Mouse (Mus musculus) megakaryocyte, embryonic 14.5 days (primary cell): Measurements from ENCODE around the gene Meox1. TPM values are rescaled to one million over a fixed set of nuclear protein-coding genes. Genes with fewer than 3 reads are reported as not detected.

ENCODE experiments used
- H3K27me3 ChIP-seq: replicated peaks from 2 replicates; pipeline ENCODE3; 2012; ENCODE audit warnings: inconsistent platforms
- H3K36me3 ChIP-seq: replicated peaks from 2 replicates; pipeline ENCODE3; 2012; ENCODE audit warnings: low read length, inconsistent platforms, mixed read lengths
- H3K4me1 ChIP-seq: 2 replicates; pipeline ENCODE4 v1.6.1; 2012; ENCODE audit warnings: inconsistent platforms
- H3K4me3 ChIP-seq: replicated peaks from 2 replicates; pipeline ENCODE3; 2012; ENCODE audit warnings: moderate library complexity, mild to moderate bottlenecking, inconsistent platforms
- H3K9me3 ChIP-seq: 2 replicates; pipeline ENCODE4 v1.6.1; 2012; ENCODE audit warnings: inconsistent platforms
- FLI1 ChIP-seq: IDR thresholded peaks from 2 replicates; pipeline ENCODE4 v1.6.1; 2012; ENCODE audit warnings: low read length, inconsistent platforms, mixed read lengths
- GATA1 ChIP-seq: IDR thresholded peaks from 3 replicates; pipeline ENCODE4 v1.6.1; 2012; ENCODE audit warnings: mixed read lengths, low read length, inconsistent platforms, borderline replicate concordance
- polyA plus RNA-seq: library from polyadenylated mRNA; stranded (reverse); fragments of >175 nt; gene quantifications from 2 replicates; pipeline ENCODE4 v1.2.3, GENCODE M21; 2012; ENCODE audit warnings: low replicate concordance; ENCODE audit not compliant: insufficient read depth

Meox1 gene
- polyA plus RNA-seq: not detected in 2 replicates

DNA sequence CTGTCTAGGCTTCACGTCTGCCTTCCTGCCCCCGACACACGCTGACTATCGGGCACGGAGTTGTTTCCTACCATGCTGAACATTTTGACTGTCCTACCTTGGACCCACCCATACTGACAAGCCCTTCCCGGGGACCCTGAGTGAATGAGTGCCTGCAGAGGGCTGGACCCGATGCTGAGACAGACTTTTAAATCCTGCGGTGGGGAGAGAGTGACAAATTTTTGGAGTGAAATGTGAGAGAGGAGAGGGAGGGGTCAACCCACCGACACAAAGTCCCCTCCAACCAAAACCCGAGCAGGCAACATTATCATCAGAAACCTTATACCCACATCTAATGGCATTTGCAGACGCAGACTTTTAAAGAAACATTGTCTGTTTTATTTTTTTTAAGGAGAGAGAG is at the start of gene Meox1:
Gene Meox1 (minus strand): TSS at position 171 of the 400 bp plus-strand sequence.
- Histone ChIP-seq H3K27me3 (peaks cover 85% of the 10 kb centered on the region), H3K9me3 (peaks cover 7% of the 10 kb centered on the region), H3K4me3 (no peak within 1 kb of the TSS), H3K4me1 (peaks cover 4% of the 10 kb centered on the region; the same call in 1 of the 2 replicates), H3K36me3 (no peaks in the 10 kb centered on the region)
- TF ChIP-seq GATA1 (no peak), FLI1 (no peak)

DNA sequence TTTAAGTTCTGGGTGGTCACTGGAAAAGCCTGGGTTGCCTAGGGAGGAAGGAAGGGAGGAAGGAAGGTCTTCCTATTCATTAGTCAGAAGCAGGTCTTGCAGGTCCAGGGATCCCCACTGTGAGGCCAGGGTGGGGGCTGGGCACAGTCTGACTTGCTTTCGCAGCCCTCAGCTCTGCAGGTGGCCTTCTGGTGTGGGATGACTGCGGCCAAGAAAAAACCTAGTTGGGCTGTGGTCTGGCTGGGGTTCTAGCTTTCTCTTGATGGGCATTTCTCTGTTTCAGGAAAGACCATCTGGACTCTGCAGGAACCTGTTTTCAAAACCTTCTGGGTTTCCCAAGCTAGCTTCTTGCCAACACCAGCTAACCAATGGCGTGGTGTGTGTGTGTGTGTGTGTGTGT is 48.9 kb upstream of the Meox1 start:
- TF ChIP-seq FLI1 (no peak), GATA1 (no peak)
- H3K27me3 ChIP-seq: peaks cover 71% of the 10 kb centered on the region

DNA sequence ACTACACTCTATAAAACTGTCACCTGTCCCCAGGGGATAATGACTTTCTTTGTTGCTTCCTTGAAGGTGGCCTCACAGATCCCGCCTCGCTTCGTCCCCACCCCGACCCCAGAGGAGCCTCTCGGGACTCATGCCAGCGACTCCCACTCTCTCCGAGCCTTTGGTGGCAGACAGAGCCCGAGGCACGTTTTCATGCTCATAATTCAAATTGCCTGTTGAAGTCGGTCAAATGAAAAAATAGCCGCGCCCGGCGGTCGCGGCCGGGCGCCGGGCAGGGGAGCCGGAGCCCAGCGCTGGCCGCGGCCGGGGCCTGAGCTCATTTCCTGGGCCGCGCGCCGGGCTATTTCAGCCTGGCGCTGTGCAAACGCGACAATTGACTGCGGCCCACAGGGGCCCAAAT is 42.9 kb upstream of the Meox1 start:
- no peaks in the 10 kb centered on the region for H3K36me3 ChIP-seq
- TF ChIP-seq GATA1: no peak
- no peak for TF ChIP-seq FLI1
- H3K4me3 ChIP-seq: peak overlapping the region; percentile 67
- H3K4me1 ChIP-seq: peaks cover 12% of the 10 kb centered on the region
- H3K9me3 ChIP-seq: no peaks in the 10 kb centered on the region
- H3K27me3 ChIP-seq: peaks cover 85% of the 10 kb centered on the region

More for the DNA sequence above, 48.9 kb upstream of the Meox1 start:
- Histone ChIP-seq H3K4me3 (no peak overlapping the region), H3K4me1 (0 out of 2 replicates have a peak, but pooled peaks cover 5% of the 10 kb centered on the region), H3K9me3 (peaks cover 15% of the 10 kb centered on the region), H3K36me3 (no peaks in the 10 kb centered on the region)

DNA sequence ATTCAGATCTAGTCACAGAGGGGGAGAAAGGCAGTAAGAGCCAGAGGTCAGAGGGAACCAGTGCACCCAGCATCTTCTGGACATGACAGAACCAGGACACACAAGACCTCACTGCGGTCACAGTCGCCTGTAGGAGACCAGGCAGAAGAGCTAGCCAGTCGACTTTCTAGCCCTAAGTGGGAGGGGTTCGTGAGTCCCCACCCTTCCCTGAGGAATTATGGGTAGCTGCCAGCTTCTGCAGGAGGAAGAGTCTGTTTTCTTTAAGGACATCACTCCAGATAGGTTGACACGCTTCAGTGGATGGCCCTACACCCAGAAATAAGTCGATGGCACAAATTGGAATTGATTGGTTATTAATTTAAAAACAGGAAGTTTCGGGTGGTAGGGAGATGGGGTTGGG is 42.2 kb upstream of the Meox1 start:
- Histone ChIP-seq H3K4me3 (no peak overlapping the region), H3K36me3 (no peaks in the 10 kb centered on the region), H3K27me3 (peaks cover 89% of the 10 kb centered on the region), H3K4me1 (peaks cover 15% of the 10 kb centered on the region), H3K9me3 (no peaks in the 10 kb centered on the region)
- no peak for TF ChIP-seq FLI1
- TF ChIP-seq GATA1: no peak

DNA sequence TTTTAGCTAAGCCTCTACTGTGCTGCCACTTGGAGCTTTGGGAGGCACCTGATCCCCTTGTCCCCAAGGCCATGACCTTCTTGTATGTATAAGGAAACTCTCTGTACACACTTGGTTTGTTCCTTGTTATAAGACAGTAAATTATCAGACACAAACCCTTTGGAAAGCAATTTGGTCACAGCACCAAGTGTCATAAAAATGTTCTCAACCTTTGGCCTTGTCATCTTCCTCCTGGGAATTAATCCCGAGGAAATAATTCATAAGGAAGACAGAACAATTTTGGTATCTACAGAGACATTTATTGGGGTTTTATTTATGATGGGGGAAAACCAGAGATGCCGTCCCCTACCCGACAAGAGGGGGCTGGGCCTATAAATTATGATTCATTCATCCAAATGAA is 41.6 kb upstream of the Meox1 start:
- Histone ChIP-seq H3K9me3 (no peaks in the 10 kb centered on the region), H3K36me3 (no peaks in the 10 kb centered on the region), H3K27me3 (peaks cover 88% of the 10 kb centered on the region), H3K4me3 (no peak overlapping the region), H3K4me1 (peaks cover 15% of the 10 kb centered on the region)
- no peak for TF ChIP-seq FLI1
- no peak for TF ChIP-seq GATA1

DNA sequence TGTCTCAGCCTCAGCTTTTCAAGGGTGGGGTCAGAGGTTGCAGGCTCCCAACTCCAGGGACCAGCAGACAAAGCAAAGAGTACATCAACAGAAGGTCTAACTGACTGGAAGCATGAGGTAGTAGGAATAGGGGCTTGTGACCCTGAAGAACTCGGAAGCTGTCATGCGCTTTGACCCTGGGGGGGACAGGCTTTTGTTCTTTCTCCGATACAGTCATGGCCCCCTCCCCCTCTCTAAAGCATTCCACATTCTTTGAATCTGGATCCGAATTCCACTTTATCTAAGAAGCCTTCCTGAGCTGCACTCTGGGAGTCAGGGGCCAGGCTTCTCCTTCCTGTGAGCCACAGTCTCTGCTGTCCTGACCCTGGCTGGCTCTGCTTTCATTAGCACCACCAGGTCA is 37.8 kb upstream of the Meox1 start:
- H3K9me3 ChIP-seq: no peaks in the 10 kb centered on the region
- no peak for TF ChIP-seq FLI1
- no peak for TF ChIP-seq GATA1
- no peaks in the 10 kb centered on the region for H3K36me3 ChIP-seq
- H3K4me1 ChIP-seq: peaks cover 18% of the 10 kb centered on the region
- no peak overlapping the region for H3K4me3 ChIP-seq
- peaks cover 79% of the 10 kb centered on the region for H3K27me3 ChIP-seq

DNA sequence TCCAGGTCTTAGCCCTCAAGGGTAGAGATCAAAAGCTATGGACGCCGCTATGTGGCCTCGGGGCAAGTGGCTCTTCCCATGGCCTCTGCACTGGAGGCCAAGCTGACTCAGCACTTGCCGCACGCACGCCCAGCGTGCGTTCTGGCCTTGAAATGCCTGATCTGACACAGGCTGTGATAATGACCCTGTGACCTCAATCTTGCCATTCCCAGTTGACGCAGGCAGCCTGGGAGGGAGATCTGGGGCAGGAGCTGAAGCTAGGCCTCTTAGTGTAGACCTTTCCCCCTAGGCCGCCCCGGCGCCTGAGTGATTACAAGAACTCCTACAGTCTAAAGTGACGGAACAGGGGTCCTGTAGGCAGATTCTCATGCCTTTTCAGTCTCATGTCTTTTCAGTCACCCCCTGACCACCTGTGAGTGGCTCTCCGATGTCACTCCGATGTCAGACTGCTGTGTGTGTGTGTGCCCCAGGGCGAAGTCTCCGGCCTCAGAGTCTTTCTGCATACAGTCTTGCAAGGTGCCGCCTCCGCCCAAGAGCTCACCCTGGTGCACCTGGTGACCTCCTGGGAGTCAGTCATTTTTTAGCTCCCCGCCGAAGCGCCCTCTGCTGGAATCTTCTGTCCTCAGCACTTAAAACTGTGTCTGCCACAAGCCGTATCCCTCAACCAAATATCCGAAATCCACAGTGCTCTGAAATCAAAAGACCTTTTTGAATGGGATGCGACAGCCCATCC is 34.0 kb upstream of the Meox1 start:
- H3K4me1 ChIP-seq: peaks cover 20% of the 10 kb centered on the region
- peaks cover 71% of the 10 kb centered on the region for H3K27me3 ChIP-seq
- TF ChIP-seq GATA1: no peak
- no peak for TF ChIP-seq FLI1
- peaks cover 4% of the 10 kb centered on the region; the same call in 1 of the 2 replicates for H3K9me3 ChIP-seq
- H3K36me3 ChIP-seq: no peaks in the 10 kb centered on the region
- no peak overlapping the region for H3K4me3 ChIP-seq

DNA sequence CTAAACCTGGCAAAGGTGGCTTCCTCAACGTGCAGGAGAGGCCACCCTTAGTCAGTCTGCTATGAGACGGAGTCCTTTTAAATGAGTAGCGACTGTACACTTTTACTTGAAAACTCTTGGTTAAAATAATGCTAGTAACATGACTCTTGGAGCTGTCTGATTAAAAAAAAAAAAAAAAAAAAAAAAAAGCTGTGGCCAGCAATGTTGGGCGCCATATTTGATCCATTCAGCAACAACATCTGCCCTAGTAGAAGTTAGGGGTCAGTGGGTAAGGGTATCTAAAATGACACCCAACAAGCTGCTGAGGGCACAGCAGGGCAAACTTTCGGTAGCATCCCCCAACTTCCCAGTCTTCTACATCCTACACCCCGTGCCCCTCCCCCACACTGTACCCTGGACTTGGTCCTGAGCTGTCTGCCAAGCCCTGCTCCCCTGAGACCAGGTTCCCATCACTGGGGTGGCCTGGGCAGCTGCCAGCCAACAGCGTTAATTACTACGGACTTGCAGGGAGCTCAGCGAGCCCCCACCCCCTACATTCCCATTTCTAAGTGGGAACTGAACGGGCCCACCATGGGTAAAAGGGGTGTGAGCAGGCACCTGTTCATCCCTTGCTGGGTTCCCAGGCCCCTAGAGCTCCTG is 32.9 kb upstream of the Meox1 start:
- TF ChIP-seq FLI1: no peak
- TF ChIP-seq GATA1: no peak
- Histone ChIP-seq H3K4me3 (no peak overlapping the region), H3K27me3 (peaks cover 63% of the 10 kb centered on the region), H3K4me1 (peaks cover 21% of the 10 kb centered on the region), H3K9me3 (peaks cover 4% of the 10 kb centered on the region; the same call in 1 of the 2 replicates), H3K36me3 (no peaks in the 10 kb centered on the region)

DNA sequence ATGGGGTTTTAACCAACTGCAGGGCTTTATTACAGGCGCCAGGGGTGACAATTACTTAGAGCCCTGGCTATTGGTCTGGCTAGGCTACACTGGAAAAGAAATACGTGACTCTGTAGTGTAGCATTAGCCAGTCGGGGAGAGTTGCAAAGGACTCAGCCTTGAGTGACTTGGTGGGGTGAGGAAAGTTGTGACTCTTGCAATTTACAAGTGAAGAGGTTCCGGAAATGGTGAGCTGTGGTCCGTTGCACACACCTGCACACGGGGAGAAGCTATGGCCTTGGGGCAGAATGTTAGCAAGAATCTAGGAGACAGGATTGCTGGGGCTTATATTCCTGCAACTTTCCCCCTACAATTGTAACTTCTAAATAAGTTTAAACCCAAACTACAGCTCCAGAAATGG is 31.5 kb upstream of the Meox1 start:
- Histone ChIP-seq H3K4me1 (peaks cover 28% of the 10 kb centered on the region), H3K9me3 (peaks cover 4% of the 10 kb centered on the region; the same call in 1 of the 2 replicates), H3K36me3 (no peaks in the 10 kb centered on the region), H3K4me3 (no peak overlapping the region), H3K27me3 (peaks cover 63% of the 10 kb centered on the region)
- TF ChIP-seq FLI1 (no peak), GATA1 (no peak)

DNA sequence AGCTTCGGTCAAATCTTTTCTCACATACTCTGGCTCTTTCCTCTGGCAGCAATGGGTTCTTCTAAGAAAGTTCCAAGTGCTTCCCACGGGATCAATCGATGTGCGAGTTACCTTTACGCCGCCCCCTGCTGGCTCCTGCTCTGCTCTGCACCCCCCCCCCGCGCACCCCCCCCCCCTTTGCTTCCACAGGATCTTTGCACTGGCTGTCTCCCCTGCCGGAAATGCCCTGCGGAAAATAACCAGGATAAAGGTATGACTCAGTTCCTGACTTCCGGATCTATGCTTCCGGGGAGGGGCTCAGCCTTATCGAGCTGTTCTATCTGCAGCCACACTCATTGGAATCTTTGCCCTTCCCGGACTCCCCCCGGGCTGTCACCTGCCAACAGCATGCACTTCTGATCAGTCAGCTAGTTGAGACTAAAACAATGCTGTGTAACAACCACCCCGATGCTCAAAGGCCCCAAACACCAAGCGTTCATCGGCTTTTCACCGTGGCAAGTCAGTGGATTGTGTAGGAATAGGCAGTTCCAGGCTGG is 30.3 kb upstream of the Meox1 start:
- H3K9me3 ChIP-seq: peaks cover 4% of the 10 kb centered on the region; the same call in 1 of the 2 replicates
- H3K4me1 ChIP-seq: peaks cover 39% of the 10 kb centered on the region
- no peaks in the 10 kb centered on the region for H3K36me3 ChIP-seq
- H3K4me3 ChIP-seq: no peak overlapping the region
- TF ChIP-seq GATA1 (no peak), FLI1 (no peak)
- H3K27me3 ChIP-seq: peaks cover 60% of the 10 kb centered on the region
